Mouse (Mus musculus): ENCODE measurements at regions not wholly inside any gene's neighbourhood (a gene's known extent, or its start where the extent isn't known, plus 50 kb on each side); places are given as distances from the start of the nearest gene placed in this dataset.

- 40% methylated on average over 19 of the region's 19 CpGs for WGBS
- peaks cover 13% of the 10 kb centered on the region for H3K4me1 ChIP-seq
- ATAC-seq (ENCODE audit: extremely low read depth, insufficient number of reproducible peaks, low FRiP score, low TSS enrichment) = no peak
- no peaks in the 10 kb centered on the region for H3K36me3 ChIP-seq
- no peaks in the 10 kb centered on the region for H3K27me3 ChIP-seq (replicated peaks)
- H3K9ac ChIP-seq = no peak overlapping the region
- H3K27ac ChIP-seq (replicated peaks) = no peak overlapping the region
- no peaks in the 10 kb centered on the region for H3K9me3 ChIP-seq
- H3K4me2 ChIP-seq = peak overlapping the region; percentile 54
- no peak overlapping the region for H3K4me3 ChIP-seq
These were observed 437.6 kb upstream of the Pou3f3 start for GRCm38 (mm10) chr1:42257801-42258593.

- H3K4me2 ChIP-seq = peak overlapping the region; percentile 54
- peaks cover 13% of the 10 kb centered on the region for H3K4me1 ChIP-seq
- 22% methylated on average over 4 of the region's 4 CpGs for WGBS
- H3K9me3 ChIP-seq = no peaks in the 10 kb centered on the region
- no peaks in the 10 kb centered on the region for H3K36me3 ChIP-seq
- no peak overlapping the region for H3K27ac ChIP-seq (replicated peaks)
- no peak for ATAC-seq (ENCODE audit: extremely low read depth, insufficient number of reproducible peaks, low FRiP score, low TSS enrichment)
- H3K4me3 ChIP-seq = no peak overlapping the region
- H3K27me3 ChIP-seq (replicated peaks) = no peaks in the 10 kb centered on the region
- no peak overlapping the region for H3K9ac ChIP-seq
These were observed 437.0 kb upstream of the Pou3f3 start for GRCm38 (mm10) chr1:42258594-42258910.

GRCm38 (mm10) chr1:42259216-42259977, 436.2 kb upstream of the Pou3f3 start:
- 59% methylated on average over 13 of the region's 13 CpGs for WGBS
- peaks cover 13% of the 10 kb centered on the region for H3K4me1 ChIP-seq
- H3K36me3 ChIP-seq = no peaks in the 10 kb centered on the region
- no peaks in the 10 kb centered on the region for H3K27me3 ChIP-seq (replicated peaks)
- H3K9ac ChIP-seq = no peak overlapping the region
- H3K27ac ChIP-seq (replicated peaks) = no peak overlapping the region
- H3K4me2 ChIP-seq = no peak overlapping the region
- H3K9me3 ChIP-seq = no peaks in the 10 kb centered on the region
- ATAC-seq (ENCODE audit: extremely low read depth, insufficient number of reproducible peaks, low FRiP score, low TSS enrichment) = no peak
- H3K4me3 ChIP-seq = no peak overlapping the region

DNA sequence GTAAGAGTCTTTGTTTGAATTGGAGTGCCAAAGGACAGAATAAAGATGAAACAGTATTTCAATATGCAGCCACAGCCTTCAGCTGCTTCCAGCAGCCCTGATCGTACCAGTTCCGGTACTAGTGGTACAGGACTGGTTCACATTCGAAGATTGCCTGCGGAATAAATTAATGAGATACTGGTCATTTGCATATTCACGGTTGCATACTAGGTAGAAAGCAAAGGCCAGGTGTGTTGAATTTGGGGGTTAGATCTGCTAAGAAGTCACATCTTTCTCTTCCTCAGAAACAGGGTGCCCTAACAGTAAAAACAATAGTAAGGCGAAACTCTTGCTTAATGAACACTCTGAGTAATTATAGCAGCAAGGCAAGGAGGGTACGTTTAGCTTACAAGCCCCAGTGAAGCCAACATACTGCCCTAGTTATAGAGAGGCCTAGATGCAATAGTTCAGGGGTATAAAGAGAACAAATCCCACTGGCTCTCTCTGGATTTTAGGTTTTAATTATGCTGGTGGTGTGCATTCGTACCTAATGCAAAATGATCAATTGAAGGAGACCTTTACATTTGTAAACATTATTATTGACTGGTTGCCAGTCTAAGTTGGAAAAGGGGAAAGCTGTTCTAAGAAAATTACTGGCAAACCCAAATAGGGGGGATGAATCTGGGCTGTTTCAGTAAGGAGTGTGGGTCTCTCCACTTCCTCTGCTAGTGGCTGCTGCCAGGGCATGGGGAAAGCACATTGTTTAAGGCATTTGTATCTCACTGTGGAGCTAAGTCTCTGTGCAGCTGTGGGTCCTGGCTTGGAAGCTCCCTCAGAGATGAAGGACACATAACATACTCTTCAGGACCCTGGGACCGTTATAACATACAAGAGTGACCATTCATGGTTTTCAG, 435.3 kb upstream of the Pou3f3 start:
- no peak for ATAC-seq (ENCODE audit: extremely low read depth, insufficient number of reproducible peaks, low FRiP score, low TSS enrichment)
- no peak overlapping the region for H3K27ac ChIP-seq (replicated peaks)
- H3K4me3 ChIP-seq = no peak overlapping the region
- no peak overlapping the region for H3K4me2 ChIP-seq
- H3K4me1 ChIP-seq = peaks cover 13% of the 10 kb centered on the region
- 75% methylated on average over 9 of the region's 9 CpGs for WGBS
- no peaks in the 10 kb centered on the region for H3K27me3 ChIP-seq (replicated peaks)
- no peaks in the 10 kb centered on the region for H3K36me3 ChIP-seq
- H3K9ac ChIP-seq = no peak overlapping the region
- no peaks in the 10 kb centered on the region for H3K9me3 ChIP-seq

DNA sequence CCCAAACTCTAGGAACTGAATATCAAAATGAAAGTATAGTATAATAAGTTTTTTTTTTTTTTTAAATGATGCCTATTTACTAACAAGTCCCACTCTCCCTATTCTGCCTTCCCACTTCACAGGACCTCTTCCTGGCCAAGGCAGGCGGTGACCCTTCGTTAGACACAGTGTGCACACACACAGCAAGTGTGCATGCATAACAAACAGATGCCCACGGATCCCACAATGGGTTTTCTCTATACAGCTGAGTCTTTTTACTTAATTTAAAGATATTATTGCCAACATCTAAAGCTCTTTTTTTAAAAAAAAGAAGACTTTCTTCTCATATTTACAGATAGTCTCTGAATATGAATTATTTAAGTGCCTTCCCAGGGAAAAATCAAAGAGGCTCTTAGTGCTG, 434.5 kb upstream of the Pou3f3 start:
- no peak overlapping the region for H3K27ac ChIP-seq (replicated peaks)
- H3K4me1 ChIP-seq = peaks cover 13% of the 10 kb centered on the region
- H3K4me3 ChIP-seq = no peak overlapping the region
- no peaks in the 10 kb centered on the region for H3K9me3 ChIP-seq
- no peaks in the 10 kb centered on the region for H3K27me3 ChIP-seq (replicated peaks)
- H3K9ac ChIP-seq = no peak overlapping the region
- no peak for ATAC-seq (ENCODE audit: extremely low read depth, insufficient number of reproducible peaks, low FRiP score, low TSS enrichment)
- no peak overlapping the region for H3K4me2 ChIP-seq
- no peaks in the 10 kb centered on the region for H3K36me3 ChIP-seq
- 77% methylated on average over 3 of the region's 3 CpGs for WGBS

- Histone ChIP-seq H3K4me2 (peak overlapping the region; percentile 64), H3K36me3 (no peaks in the 10 kb centered on the region), H3K27ac (replicated peaks) (no peak overlapping the region), H3K27me3 (replicated peaks) (no peaks in the 10 kb centered on the region), H3K9ac (peak overlapping the region; percentile 61), H3K4me1 (peaks cover 13% of the 10 kb centered on the region), H3K9me3 (no peaks in the 10 kb centered on the region), H3K4me3 (peak overlapping the region; percentile 34)
- 14% methylated on average over 13 of the region's 13 CpGs for WGBS
- no peak for ATAC-seq (ENCODE audit: extremely low read depth, insufficient number of reproducible peaks, low FRiP score, low TSS enrichment)
These were observed 433.8 kb upstream of the Pou3f3 start for GRCm38 (mm10) chr1:42261800-42262199.

GRCm38 (mm10) chr1:42262606-42263005, 433.0 kb upstream of the Pou3f3 start:
- H3K4me2 ChIP-seq = no peak overlapping the region
- no peaks in the 10 kb centered on the region for H3K9me3 ChIP-seq
- no peak for ATAC-seq (ENCODE audit: extremely low read depth, insufficient number of reproducible peaks, low FRiP score, low TSS enrichment)
- H3K27ac ChIP-seq (replicated peaks) = no peak overlapping the region
- no peaks in the 10 kb centered on the region for H3K36me3 ChIP-seq
- no peaks in the 10 kb centered on the region for H3K27me3 ChIP-seq (replicated peaks)
- H3K4me3 ChIP-seq = no peak overlapping the region
- 60% methylated on average over 5 of the region's 5 CpGs for WGBS
- H3K4me1 ChIP-seq = peaks cover 11% of the 10 kb centered on the region
- no peak overlapping the region for H3K9ac ChIP-seq

DNA sequence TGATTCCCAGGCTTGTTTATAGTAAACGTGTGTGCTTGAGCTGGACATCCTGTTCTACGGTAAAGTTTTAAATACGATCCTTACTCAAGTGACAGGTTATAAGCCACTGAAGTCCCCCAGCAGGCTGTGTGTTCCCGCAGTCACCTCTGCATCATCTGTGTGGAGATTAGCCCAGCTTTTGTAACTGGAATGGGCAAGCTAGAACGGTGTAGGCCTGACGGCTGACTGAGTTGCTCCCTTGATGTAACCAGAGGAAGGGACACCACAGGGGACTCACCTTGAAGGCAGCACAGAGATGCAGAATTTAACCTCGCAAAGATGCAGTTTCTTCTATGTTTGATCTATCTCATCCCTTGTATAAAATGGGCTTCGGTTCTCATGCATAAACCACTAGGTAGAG, 418.4 kb upstream of the Pou3f3 start:
- no peak overlapping the region for H3K4me2 ChIP-seq
- H3K9ac ChIP-seq = no peak overlapping the region
- no peaks in the 10 kb centered on the region for H3K4me1 ChIP-seq
- H3K27ac ChIP-seq (replicated peaks) = no peak overlapping the region
- H3K27me3 ChIP-seq (replicated peaks) = no peaks in the 10 kb centered on the region
- H3K4me3 ChIP-seq = no peak overlapping the region
- ATAC-seq (ENCODE audit: extremely low read depth, insufficient number of reproducible peaks, low FRiP score, low TSS enrichment) = no peak
- WGBS = 58% methylated on average over 8 of the region's 8 CpGs
- H3K36me3 ChIP-seq = no peaks in the 10 kb centered on the region
- H3K9me3 ChIP-seq = no peaks in the 10 kb centered on the region

GRCm38 (mm10) chr1:42295841-42296240, 399.7 kb upstream of the Pou3f3 start:
- Histone ChIP-seq H3K9ac (no peak overlapping the region), H3K4me2 (no peak overlapping the region), H3K27me3 (replicated peaks) (no peaks in the 10 kb centered on the region), H3K4me1 (no peaks in the 10 kb centered on the region), H3K4me3 (no peak overlapping the region), H3K9me3 (no peaks in the 10 kb centered on the region), H3K27ac (replicated peaks) (no peak overlapping the region), H3K36me3 (no peaks in the 10 kb centered on the region)
- no peak for ATAC-seq (ENCODE audit: extremely low read depth, insufficient number of reproducible peaks, low FRiP score, low TSS enrichment)
- WGBS = 81% methylated on average over 10 of the region's 10 CpGs

GRCm38 (mm10) chr1:42309251-42309650, 386.3 kb upstream of the Pou3f3 start:
- H3K36me3 ChIP-seq = no peaks in the 10 kb centered on the region
- H3K9ac ChIP-seq = no peak overlapping the region
- H3K27me3 ChIP-seq (replicated peaks) = no peaks in the 10 kb centered on the region
- H3K27ac ChIP-seq (replicated peaks) = no peak overlapping the region
- no peaks in the 10 kb centered on the region for H3K4me1 ChIP-seq
- no peak overlapping the region for H3K4me3 ChIP-seq
- no peaks in the 10 kb centered on the region for H3K9me3 ChIP-seq
- 80% methylated on average over 1 of the region's 1 CpGs for WGBS
- ATAC-seq (ENCODE audit: extremely low read depth, insufficient number of reproducible peaks, low FRiP score, low TSS enrichment) = no peak
- no peak overlapping the region for H3K4me2 ChIP-seq

GRCm38 (mm10) chr1:42313494-42313893, 382.1 kb upstream of the Pou3f3 start:
- no peak for ATAC-seq (ENCODE audit: extremely low read depth, insufficient number of reproducible peaks, low FRiP score, low TSS enrichment)
- Histone ChIP-seq H3K9me3 (no peaks in the 10 kb centered on the region), H3K4me1 (no peaks in the 10 kb centered on the region), H3K36me3 (no peaks in the 10 kb centered on the region), H3K4me3 (no peak overlapping the region), H3K27ac (replicated peaks) (no peak overlapping the region), H3K27me3 (replicated peaks) (no peaks in the 10 kb centered on the region), H3K4me2 (no peak overlapping the region), H3K9ac (no peak overlapping the region)
- 77% methylated on average over 4 of the region's 4 CpGs for WGBS
